Mouse (Mus musculus) heart, adult 8-10 months (tissue): ENCODE results near the gene Rdh16f2. TPM values are rescaled to one million over a fixed set of nuclear protein-coding genes. Genes with fewer than 3 reads are reported as not detected.
"Not testable (repeated sequence)": the region's sequence is repeated elsewhere in the genome, so short reads cannot be mapped to it uniquely, and the experiment has no call there.

Source experiments
- DNase-seq: peaks from one replicate; pipeline ENCODE4 v3.0.0; 2022; ENCODE audit warnings: low spot score
- total RNA-seq, 4 experiments: library from RNA; stranded (reverse); gene quantifications; 2 replicates each; pipeline ENCODE4 v1.2.4; 2022

Gene Rdh16f2
- not detected for total RNA-seq

DNA sequence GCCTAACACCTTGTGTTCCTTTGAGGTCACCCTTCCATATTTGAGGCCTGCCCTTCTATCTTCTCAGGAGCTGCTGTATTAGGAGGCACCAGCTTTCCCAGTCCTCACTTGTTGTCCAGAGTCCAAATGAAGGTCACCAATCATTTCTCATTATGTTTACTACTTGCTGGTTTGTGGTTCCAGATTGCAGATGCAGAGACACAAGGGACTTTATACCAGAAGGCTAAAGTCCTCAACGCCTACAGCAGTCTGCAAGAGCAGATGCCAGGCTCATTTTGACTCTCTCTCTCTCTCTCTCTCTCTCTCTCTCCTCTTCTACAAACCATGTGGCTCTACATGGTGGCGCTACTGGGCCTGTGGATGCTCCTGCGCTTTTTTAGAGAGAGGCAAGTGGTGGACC lies at the start of gene Rdh16f2:
TSS of gene Rdh16f2 (plus strand) at position 243 of the 400 bp plus-strand sequence.
- DNase-seq, result no peak

DNA sequence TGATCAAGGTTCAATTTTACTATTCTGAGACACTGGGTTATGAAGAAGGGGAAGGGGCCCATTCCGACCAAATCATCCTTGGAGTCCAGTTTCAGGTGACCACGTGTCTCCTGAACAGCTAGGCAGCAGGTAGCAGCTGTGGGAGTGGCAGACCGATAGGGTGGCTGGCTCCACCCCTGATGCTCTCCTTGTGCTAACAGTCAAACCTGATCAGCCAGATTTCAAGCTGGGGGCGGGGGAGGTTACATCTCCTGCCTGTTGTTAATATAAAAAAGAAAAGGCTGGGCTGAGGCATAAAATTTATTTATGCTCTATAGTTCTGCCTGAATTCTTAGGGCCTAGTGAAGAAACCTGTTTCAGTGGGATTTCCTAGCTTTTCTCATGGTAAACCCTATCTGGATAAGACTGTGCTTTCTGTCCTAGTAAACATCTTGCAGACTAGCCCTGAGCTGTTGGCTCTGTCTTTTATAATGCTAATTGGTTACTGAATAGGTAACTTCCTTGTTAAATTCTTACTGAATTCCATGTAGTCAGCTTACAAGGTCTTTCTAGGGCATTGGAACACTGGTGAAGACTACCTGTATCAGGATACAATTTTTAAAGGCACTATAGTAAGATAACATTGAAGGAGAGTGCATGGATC lies 48.9 kb upstream of the Rdh16f2 start:
- not testable (repeated sequence) for DNase-seq

- DNase-seq, result not testable (repeated sequence)
These were observed 44.5 kb upstream of the Rdh16f2 start for GRCm38 (mm10) chr10:127821806-127822205.

DNA sequence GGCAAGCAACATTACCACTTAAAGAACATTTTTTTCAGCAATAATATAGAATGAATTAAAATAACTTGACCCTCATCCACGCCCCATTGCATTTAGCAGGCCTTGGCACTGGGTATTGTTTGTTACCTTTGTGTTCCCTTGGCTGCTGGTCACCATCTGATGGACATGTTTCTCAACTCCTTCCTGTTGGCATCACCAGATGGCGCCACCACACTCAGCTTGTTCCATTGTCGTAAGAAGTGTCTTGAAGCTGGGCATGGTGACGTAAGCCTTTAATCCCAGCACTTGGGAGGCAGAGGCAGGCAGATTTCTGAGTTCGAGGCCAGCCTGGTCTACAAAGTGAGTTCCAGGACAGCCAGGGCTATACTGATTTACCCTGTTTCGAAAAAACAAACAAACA lies 40.9 kb upstream of the Rdh16f2 start:
- no peak for DNase-seq

- DNase-seq, result no peak
These were observed 37.2 kb upstream of the Rdh16f2 start for GRCm38 (mm10) chr10:127829121-127829520.

DNA sequence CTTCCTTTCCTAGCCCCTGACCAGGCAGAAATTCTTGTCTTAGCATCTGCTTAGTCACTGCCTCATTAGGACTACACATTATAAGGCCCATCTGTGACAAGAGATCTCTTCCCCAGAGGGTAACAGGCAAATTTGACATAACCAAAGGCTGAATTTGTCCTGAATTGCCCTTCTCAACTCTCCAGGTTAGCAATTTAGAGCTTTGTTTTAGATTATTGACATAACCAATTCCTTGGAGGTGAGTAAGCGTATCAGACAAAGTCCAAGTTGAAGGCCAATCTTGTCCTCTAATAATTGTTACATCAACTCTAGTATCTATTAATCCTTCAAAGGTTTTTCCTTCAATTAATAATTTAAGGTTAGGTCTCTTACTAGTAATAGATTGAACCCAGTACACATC lies 32.1 kb upstream of the Rdh16f2 start:
- not testable (repeated sequence) for DNase-seq

DNA sequence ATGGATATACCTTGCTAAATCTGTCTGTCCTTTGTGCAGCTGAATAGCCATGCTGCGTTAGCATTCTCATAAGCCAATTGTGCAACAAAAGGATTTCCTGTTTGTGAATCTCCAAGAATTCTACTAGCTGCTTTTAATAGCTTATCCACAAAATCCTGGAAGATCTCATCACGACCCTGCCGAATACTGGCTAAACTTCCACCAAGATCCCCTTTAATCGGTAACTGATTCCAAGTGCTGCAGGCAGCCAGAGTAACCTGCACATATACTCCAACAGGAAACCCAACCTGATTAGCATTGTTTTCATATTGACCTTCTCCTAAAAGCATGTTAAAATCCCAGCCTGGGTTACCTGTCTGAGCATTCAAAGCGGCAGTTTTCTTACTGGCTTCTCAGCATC lies 31.0 kb upstream of the Rdh16f2 start:
- DNase-seq, result no peak

DNA sequence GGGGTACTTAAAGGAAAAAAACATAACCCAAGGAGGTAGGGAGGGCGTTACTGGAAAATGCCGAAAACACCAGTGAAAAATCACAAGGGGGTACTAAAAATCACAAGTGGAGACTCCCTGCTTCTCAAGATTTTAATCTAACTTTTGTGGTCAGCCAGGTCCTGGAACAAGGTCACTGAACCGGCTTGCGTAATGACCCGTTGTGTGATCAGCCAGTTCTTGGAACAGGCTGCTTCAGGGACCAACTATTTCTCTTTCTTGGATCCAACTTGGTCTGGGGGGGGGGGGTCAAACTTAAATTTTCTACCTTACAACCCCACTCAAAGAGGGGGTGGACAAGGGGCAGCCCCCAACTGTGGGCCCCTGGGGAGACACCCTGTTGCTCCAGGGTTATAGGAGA lies 28.5 kb upstream of the Rdh16f2 start:
- DNase-seq, result not testable (repeated sequence)

GRCm38 (mm10) chr10:127838539-127838938 lies 27.7 kb upstream of the Rdh16f2 start:
- DNase-seq, result no peak

- DNase-seq, result no peak
These were observed 25.5 kb upstream of the Rdh16f2 start for GRCm38 (mm10) chr10:127840776-127841175.

DNA sequence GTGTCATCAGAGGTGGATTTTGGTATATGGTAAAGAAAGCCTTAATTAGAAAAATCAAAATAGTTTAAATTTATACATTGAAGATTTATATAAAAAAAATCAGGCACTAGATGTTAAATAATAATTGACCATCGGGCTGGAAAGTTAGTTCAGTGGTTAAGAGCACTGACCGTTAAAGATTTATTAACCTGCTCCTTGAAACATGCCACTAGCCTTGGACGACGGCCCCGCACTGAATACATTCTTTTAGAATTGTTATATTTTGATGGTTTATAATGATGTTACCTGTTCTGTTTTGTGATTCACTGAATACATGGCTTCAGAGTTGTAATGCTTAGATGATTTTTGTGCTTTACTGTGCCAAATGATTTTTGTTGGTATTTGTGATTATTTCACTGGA lies 20.3 kb upstream of the Rdh16f2 start:
- not testable (repeated sequence) for DNase-seq

DNA sequence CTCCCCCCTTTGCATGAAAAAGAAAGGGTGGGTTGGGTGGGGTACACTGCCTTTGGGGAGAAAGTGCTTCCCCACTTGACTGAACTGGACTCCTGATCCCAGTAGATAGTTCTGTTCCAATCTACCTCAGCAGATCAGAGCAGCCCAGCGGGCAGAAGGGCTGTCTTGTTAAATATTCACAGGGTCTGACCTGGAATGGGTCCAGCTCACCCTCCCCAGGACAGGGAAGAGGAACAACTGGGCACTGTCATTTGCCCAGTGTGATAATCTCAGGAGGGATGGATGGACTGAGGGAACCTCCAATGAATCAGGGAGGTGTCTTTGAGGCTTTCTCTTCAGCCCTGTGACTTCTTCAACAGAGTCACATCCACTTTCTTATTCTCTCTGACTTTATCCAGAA lies 18.2 kb upstream of the Rdh16f2 start:
- no peak for DNase-seq

DNA sequence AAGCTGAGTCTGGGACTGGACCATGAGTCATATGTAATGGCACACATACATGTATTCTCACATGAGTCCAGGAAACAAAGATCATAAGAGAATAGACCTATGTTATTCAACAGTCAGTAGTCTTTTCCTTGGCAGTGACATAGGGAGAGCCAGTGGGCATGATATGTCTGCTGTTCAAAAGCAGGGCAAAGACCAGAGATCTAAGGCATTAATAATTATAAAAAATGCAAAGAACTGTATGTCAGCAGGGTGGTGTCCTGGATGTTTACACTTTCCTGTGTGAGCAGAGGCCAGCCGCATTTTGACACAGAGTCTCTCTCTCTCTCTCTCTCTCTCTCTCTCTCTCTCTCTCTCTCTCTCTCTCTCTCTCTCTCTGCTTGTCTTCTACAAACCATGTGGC lies 16.6 kb upstream of the Rdh16f2 start, which contains the start of gene Rdh19:
TSS of gene Rdh19 (plus strand) at position 301 of the 400 bp plus-strand sequence.
- DNase-seq, result no peak

GRCm38 (mm10) chr10:127856376-127856775 lies 9.9 kb upstream of the Rdh16f2 start:
- no peak for DNase-seq

DNA sequence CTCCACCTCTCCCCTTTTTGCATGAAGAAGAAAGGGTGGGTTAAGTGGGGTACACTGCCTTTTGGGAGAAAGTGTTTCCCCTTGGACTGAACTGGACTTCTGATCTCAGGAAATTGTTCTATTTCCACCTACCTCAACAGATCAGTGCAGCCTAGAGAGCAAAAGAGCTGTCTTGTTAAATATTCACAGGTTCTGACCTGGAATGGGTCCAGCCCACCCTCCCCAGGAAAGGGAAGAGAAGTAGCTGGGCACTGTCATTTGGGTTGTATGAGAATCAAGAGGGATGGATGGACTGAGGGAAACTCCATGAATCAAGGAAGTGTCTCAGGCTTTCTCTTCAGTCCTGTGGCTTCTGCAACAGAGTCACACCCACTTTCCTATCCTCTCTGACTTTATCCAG lies 1.3 kb upstream of the Rdh16f2 start:
- DNase-seq, result no peak

GRCm38 (mm10) chr10:127872484-127872883 lies 6.2 kb downstream of the Rdh16f2 start:
- DNase-seq, result no peak

DNA sequence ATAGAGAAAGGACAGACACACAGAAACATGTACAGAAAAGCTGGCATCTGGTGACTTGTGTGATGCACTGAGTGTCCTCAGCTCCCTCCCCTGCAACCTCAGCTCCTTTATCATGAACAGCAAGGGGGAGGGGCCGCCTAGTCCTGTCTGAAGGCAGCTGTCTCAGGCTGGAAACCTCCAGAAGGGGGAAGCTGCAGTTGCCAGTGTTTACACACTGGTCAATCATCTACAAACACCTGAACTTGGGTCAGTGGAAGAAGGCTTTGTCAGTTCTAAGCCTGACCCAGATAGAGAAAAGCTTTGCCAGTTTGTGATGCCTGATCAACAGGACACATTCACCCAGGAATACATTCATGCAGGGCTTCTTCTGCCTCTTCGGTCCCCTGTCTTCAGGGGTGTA lies 11.4 kb downstream of the Rdh16f2 start:
- no peak for DNase-seq

GRCm38 (mm10) chr10:127878262-127879057 lies 12.2 kb downstream of the Rdh16f2 start:
- no peak for DNase-seq

GRCm38 (mm10) chr10:127879155-127879688 lies 12.9 kb downstream of the Rdh16f2 start:
- no peak for DNase-seq

- no peak for DNase-seq
These were observed 14.8 kb downstream of the Rdh16f2 start for GRCm38 (mm10) chr10:127881041-127881440.

DNA sequence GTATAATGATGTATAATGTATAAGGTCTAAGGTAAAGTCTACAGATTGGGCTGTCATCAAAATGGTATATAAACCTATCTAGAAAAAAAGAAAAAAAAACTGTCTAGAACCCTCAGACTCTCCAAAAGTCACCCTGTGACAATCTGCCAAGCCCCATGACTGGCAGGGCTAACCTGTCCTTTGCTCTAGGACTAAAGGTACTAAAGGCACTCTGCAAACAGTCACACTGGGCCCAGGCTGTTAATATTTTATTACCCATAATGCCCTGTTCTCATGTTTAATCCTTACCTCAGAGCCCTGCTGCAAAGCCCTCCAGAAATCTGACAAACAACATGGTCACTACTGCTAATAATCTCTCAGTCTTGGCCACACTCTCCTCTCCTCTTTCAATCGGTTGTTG lies 20.3 kb downstream of the Rdh16f2 start:
- DNase-seq, result no peak

- no peak for DNase-seq
These were observed 20.7 kb downstream of the Rdh16f2 start for GRCm38 (mm10) chr10:127886971-127887370.

GRCm38 (mm10) chr10:127888605-127889004 lies 22.3 kb downstream of the Rdh16f2 start, which contains the start of gene Rdh7:
Rdh7 (minus strand) TSS chr10:127888817.
- no peak for DNase-seq
